ENCODE assay signal across 16 mouse cellular contexts in genomic region chr5:143943231-143944125, GRCm38 (mm10). TPM values are rescaled to one million over a fixed set of nuclear protein-coding genes. Genes with fewer than 3 reads are reported as not detected.
DNase-seq lines count a peak whose midpoint lies in the region; ATAC-seq lines count a peak whose summit lies in the region.
"Had no signal": no experiment of that assay in that cellular context is flagged by ENCODE, and none has a peak within 500 bp of the region (broad histone marks: within the 10 kb centered on the region; RNA-seq: fewer than 3 reads in every experiment).

No protein-coding gene starts in this region.

- peak overlapping the region; percentile 38; the same call in 1 of the 2 replicates for H3K9ac ChIP-seq in neural tube, embryonic 13.5 days
- H3K9ac ChIP-seq in neural tube, embryonic 15.5 days (replicated peaks), result no peak overlapping the region
- H3K9ac ChIP-seq in intestine, embryonic 16.5 days (ENCODE audit: low read depth, low read length), result no peak overlapping the region
- H3K9ac ChIP-seq: intestine, embryonic 15.5 days had no signal

- H3K27me3 ChIP-seq in neural tube, embryonic 13.5 days, result no peaks in the 10 kb centered on the region
- H3K27me3 ChIP-seq in neural tube, embryonic 15.5 days (replicated peaks), result no peaks in the 10 kb centered on the region
- no peaks in the 10 kb centered on the region for H3K27me3 ChIP-seq in intestine, embryonic 16.5 days (replicated peaks; ENCODE audit: control insufficient read depth, insufficient read depth, low read length)
- H3K27me3 ChIP-seq: intestine, embryonic 15.5 days; Patski had no signal

- peaks cover 6% of the 10 kb centered on the region; the same call in 1 of the 2 replicates for H3K9me3 ChIP-seq in neural tube, embryonic 13.5 days
- no peaks in the 10 kb centered on the region for H3K9me3 ChIP-seq in neural tube, embryonic 15.5 days (replicated peaks)
- H3K9me3 ChIP-seq in intestine, embryonic 16.5 days (ENCODE audit: control insufficient read depth, low read length), result no peaks in the 10 kb centered on the region
- H3K9me3 ChIP-seq: intestine, embryonic 15.5 days; limb, embryonic 10.5 days had no signal

- ATAC-seq in neural tube, embryonic 13.5 days (ENCODE audit: low read depth), result no peak
- no peak for ATAC-seq in neural tube, embryonic 15.5 days (ENCODE audit: low FRiP score)
- no peak for ATAC-seq in intestine, embryonic 16.5 days
- ATAC-seq: intestine, embryonic 15.5 days; Patski had no signal

- no peaks in the 10 kb centered on the region for H3K36me3 ChIP-seq in neural tube, embryonic 13.5 days
- H3K36me3 ChIP-seq in neural tube, embryonic 15.5 days, result no peaks in the 10 kb centered on the region
- H3K36me3 ChIP-seq in intestine, embryonic 16.5 days (ENCODE audit: control insufficient read depth, insufficient read depth, low read length), result no peaks in the 10 kb centered on the region
- H3K36me3 ChIP-seq: intestine, embryonic 15.5 days; limb, embryonic 10.5 days had no signal

- intact Hi-C loops in left cerebral cortex, postnatal 25 days (cut with DNase I), result loop anchor here (1.0 to 5.0 kb wide), 3 partner anchors 34 to 134 kb away; no protein-coding TSS in a partner anchor

- 88% methylated on average over 14 of the region's 14 CpGs for WGBS in neural tube, embryonic 13.5 days
- WGBS in neural tube, embryonic 15.5 days, result 92% methylated on average over 14 of the region's 14 CpGs
- 84% methylated on average over 14 of the region's 14 CpGs for WGBS in intestine, embryonic 16.5 days

- DNase-seq in layer of hippocampus, adult 8-10 months (ENCODE audit: low spot score in 2 of 2), result peak; percentile 84 to 89
- DNase-seq in left cerebral cortex, postnatal 25 days (ENCODE audit: low spot score in 2 of 2), result peak; percentile 82 to 98
- DNase-seq in liver, result no peak
- no peak for DNase-seq in thymus, adult 18-20 months
- DNase-seq: adrenal gland, postnatal 25 days; cerebellum, adult 9-10 months; gastrocnemius, postnatal 25 days; lung, adult 18-20 months had no signal

- H3K4me2 ChIP-seq in neural tube, embryonic 13.5 days, result no peak overlapping the region
- H3K4me2 ChIP-seq in neural tube, embryonic 15.5 days, result no peak overlapping the region
- H3K4me2 ChIP-seq in intestine, embryonic 16.5 days (ENCODE audit: low read depth, low read length), result no peak overlapping the region
- H3K4me2 ChIP-seq: intestine, embryonic 15.5 days had no signal

- no peak overlapping the region for H3K4me3 ChIP-seq in neural tube, embryonic 13.5 days
- no peak overlapping the region for H3K4me3 ChIP-seq in neural tube, embryonic 15.5 days (replicated peaks)
- H3K4me3 ChIP-seq in intestine, embryonic 16.5 days (ENCODE audit: low read length), result no peak overlapping the region
- H3K4me3 ChIP-seq: intestine, embryonic 15.5 days; limb, embryonic 10.5 days had no signal

- no peaks in the 10 kb centered on the region for H3K4me1 ChIP-seq in neural tube, embryonic 13.5 days (replicated peaks)
- H3K4me1 ChIP-seq in neural tube, embryonic 15.5 days, result no peaks in the 10 kb centered on the region
- no peaks in the 10 kb centered on the region for H3K4me1 ChIP-seq in intestine, embryonic 16.5 days (ENCODE audit: control insufficient read depth, insufficient read depth, low read length)
- H3K4me1 ChIP-seq: intestine, embryonic 15.5 days had no signal

- H3K27ac ChIP-seq in neural tube, embryonic 13.5 days (replicated peaks), result no peak overlapping the region
- H3K27ac ChIP-seq in neural tube, embryonic 15.5 days (replicated peaks), result no peak overlapping the region
- H3K27ac ChIP-seq in intestine, embryonic 16.5 days (ENCODE audit: low read length), result no peak overlapping the region
- H3K27ac ChIP-seq: intestine, embryonic 15.5 days; limb, embryonic 10.5 days had no signal

RNA-seq across cellular contexts. Expression of gene Rsph10b, which starts 10.6 kb away (rescaled TPM):
- 2.9 and 3.4 TPM in 2 replicates for polyA plus RNA-seq in neural tube, embryonic 13.5 days (2015; fragmentation: Nextera tagmentation; extraction: Ambion mirVana)
- 3.3 and 5.7 TPM in 2 replicates for polyA plus RNA-seq in neural tube, embryonic 15.5 days (2015; fragmentation: Nextera tagmentation; extraction: Ambion mirVana)
- total RNA-seq in layer of hippocampus, adult 8-10 months (2022), result 1 to 10 TPM; 4.1 to 4.3 (median 4.2) TPM
- 1 to 10 TPM; 4.2 to 5.5 TPM for total RNA-seq in left cerebral cortex, postnatal 25 days (2021)
- 0.22 and 0.87 TPM in 2 replicates for polyA plus RNA-seq in intestine, embryonic 16.5 days (2015; fragmentation: Nextera tagmentation; extraction: Ambion mirVana)

RNA-seq across cellular contexts. Expression of gene Gm42421, which starts 15.5 kb away (rescaled TPM):
- polyA plus RNA-seq in neural tube, embryonic 13.5 days (2015; fragmentation: Nextera tagmentation; extraction: Ambion mirVana), result 2.5 TPM in 2 replicates
- polyA plus RNA-seq in neural tube, embryonic 15.5 days (2015; fragmentation: Nextera tagmentation; extraction: Ambion mirVana), result 3.1 and 3.3 TPM in 2 replicates
- 1 to 10 TPM in 3 of 4 experiments, under 1 TPM in 1; 0.57 to 2.2 (median 1.9) TPM for total RNA-seq in layer of hippocampus, adult 8-10 months (2022)
- total RNA-seq in left cerebral cortex, postnatal 25 days (2021), result 1 to 10 TPM; 1.7 to 2.6 TPM
- 0.47 and 0.71 TPM in 2 replicates for polyA plus RNA-seq in intestine, embryonic 16.5 days (2015; fragmentation: Nextera tagmentation; extraction: Ambion mirVana)
- total RNA-seq: gastrocnemius, postnatal 25 days; heart, postnatal 25 days; megakaryocyte-erythroid progenitor cell, adult 5-6 weeks had no signal

RNA-seq across cellular contexts. Expression of gene Pms2, which starts 33.7 kb away (rescaled TPM):
- 25.0 and 29.4 TPM in 2 replicates for polyA plus RNA-seq in neural tube, embryonic 13.5 days (2015; fragmentation: Nextera tagmentation; extraction: Ambion mirVana)
- polyA plus RNA-seq in neural tube, embryonic 15.5 days (2015; fragmentation: Nextera tagmentation; extraction: Ambion mirVana), result 29.8 and 30.9 TPM in 2 replicates
- 10 to 100 TPM; 18.8 to 22.0 (median 20.8) TPM for total RNA-seq in layer of hippocampus, adult 8-10 months (2022)
- 10 to 100 TPM; 15.0 to 15.3 TPM for total RNA-seq in left cerebral cortex, postnatal 25 days (2021)
- polyA plus RNA-seq in intestine, embryonic 16.5 days (2015; fragmentation: Nextera tagmentation; extraction: Ambion mirVana), result 18.2 and 20.6 TPM in 2 replicates

RNA-seq across cellular contexts. Expression of gene Aimp2, which starts 33.8 kb away (rescaled TPM):
- polyA plus RNA-seq in neural tube, embryonic 13.5 days (2015; fragmentation: Nextera tagmentation; extraction: Ambion mirVana), result 80.4 and 92.9 TPM in 2 replicates
- 96.3 and 101 TPM in 2 replicates for polyA plus RNA-seq in neural tube, embryonic 15.5 days (2015; fragmentation: Nextera tagmentation; extraction: Ambion mirVana)
- 10 to 100 TPM; 28.6 to 31.3 (median 29.1) TPM for total RNA-seq in layer of hippocampus, adult 8-10 months (2022)
- 10 to 100 TPM; 36.6 to 39.0 TPM for total RNA-seq in left cerebral cortex, postnatal 25 days (2021)
- polyA plus RNA-seq in intestine, embryonic 16.5 days (2015; fragmentation: Nextera tagmentation; extraction: Ambion mirVana), result 123 and 135 TPM in 2 replicates

RNA-seq across cellular contexts. Expression of gene Ankrd61, which starts 46.0 kb away (rescaled TPM):
- polyA plus RNA-seq in neural tube, embryonic 13.5 days (2015; fragmentation: Nextera tagmentation; extraction: Ambion mirVana), result 0.13 and 0.22 TPM in 2 replicates
- polyA plus RNA-seq in neural tube, embryonic 15.5 days (2015; fragmentation: Nextera tagmentation; extraction: Ambion mirVana), result 0.40 and 0.59 TPM in 2 replicates
- total RNA-seq in layer of hippocampus, adult 8-10 months (2022), result not detected
- total RNA-seq in left cerebral cortex, postnatal 25 days (2021), result not detected
- 0.12 and 0.15 TPM in 2 replicates for polyA plus RNA-seq in intestine, embryonic 16.5 days (2015; fragmentation: Nextera tagmentation; extraction: Ambion mirVana)
- total RNA-seq: gastrocnemius, postnatal 25 days; heart, postnatal 25 days; megakaryocyte-erythroid progenitor cell, adult 5-6 weeks had no signal

Comparison
In these comparisons a context has a peak if more than half of its experiments do, and no peak if none do; other contexts are left out.
1. DNase-seq: peak in layer of hippocampus, adult 8-10 months (2 of 2) and left cerebral cortex, postnatal 25 days (2 of 2); none in liver (single experiment) and thymus, adult 18-20 months (0 of 2).